Mouse (Mus musculus) forebrain, postnatal 0 days (tissue): ENCODE measurements around the gene Caln1. TPM values are rescaled to one million over a fixed set of nuclear protein-coding genes. Genes with fewer than 3 reads are reported as not detected.

ENCODE experiments used
- ATAC-seq: fragments of 200-750 bp; cut with Nextera tagmentation; 2 replicates; pipeline ENCODE4 v1.8.0; 2017; ENCODE audit warnings: mild to moderate bottlenecking, moderate library complexity
- DNase-seq: peaks from one replicate; pipeline ENCODE4 v3.0.0-alpha.2; 2015
- H3K27ac ChIP-seq: fragments of 300-500 bp; sonication (generic); 2 replicates; pipeline ENCODE4 v1.5.1; 2014; ENCODE audit warnings: low read depth, mild to moderate bottlenecking, antibody characterized with exemption, low read length, moderate library complexity, mixed read lengths
- H3K27me3 ChIP-seq: fragments of 300-500 bp; sonication (generic); 2 replicates; pipeline ENCODE4 v1.6.1; 2014; ENCODE audit warnings: mild to moderate bottlenecking, low read length, mixed read lengths; ENCODE audit not compliant: insufficient read depth
- H3K36me3 ChIP-seq: fragments of 300-500 bp; sonication (generic); 2 replicates; pipeline ENCODE4 v1.6.1; 2014; ENCODE audit warnings: mild to moderate bottlenecking, moderate library complexity; ENCODE audit not compliant: insufficient read depth
- H3K4me1 ChIP-seq: fragments of 300-500 bp; sonication (generic); 2 replicates; pipeline ENCODE4 v1.6.1; 2014; ENCODE audit warnings: antibody characterized with exemption; ENCODE audit not compliant: insufficient read depth
- H3K4me2 ChIP-seq: fragments of 300-500 bp; sonication (generic); 2 replicates; pipeline ENCODE4 v1.6.1; 2014; ENCODE audit warnings: low read depth, mild to moderate bottlenecking, moderate library complexity
- H3K4me3 ChIP-seq: fragments of 300-500 bp; sonication (generic); 2 replicates; pipeline ENCODE4 v1.5.1; 2014; ENCODE audit warnings: low read depth, low read length, mixed read lengths
- H3K9ac ChIP-seq: fragments of 300-500 bp; sonication (generic); 2 replicates; pipeline ENCODE4 v1.6.1; 2014; ENCODE audit warnings: mild to moderate bottlenecking
- H3K9me3 ChIP-seq: fragments of 300-500 bp; sonication (generic); 2 replicates; pipeline ENCODE4 v1.6.1; 2016; ENCODE audit warnings: low read length
- CTCF ChIP-seq: sonication (generic); IDR thresholded peaks from 2 replicates; pipeline ENCODE4 v1.5.1; 2016; ENCODE audit warnings: antibody characterized with exemption, control low read depth, low read depth
- WGBS: fragments of 180-500 bp; shearing (Covaris S2); extraction: QIAGEN DNeasy Blood & Tissue Kit; methylation state at CpG from one replicate; pipeline ENCODE4 v1.1.7; 2014; 5-methylcytosine and 5-hydroxymethylcytosine counted together
- polyA plus RNA-seq: library from polyadenylated mRNA; unstranded; fragments of >200 nt; fragmentation: Nextera tagmentation; extraction: Ambion mirVana; gene quantifications from 2 replicates; pipeline ENCODE4 v1.2.1, GENCODE M21; 2015
- total RNA-seq: library from RNA; depleted of rRNA; stranded (reverse); fragments of >200 nt; gene quantifications from 2 replicates; pipeline ENCODE4 v1.2.3, GENCODE M21; 2014

Gene Caln1
- total and polyA plus RNA-seq, 2 experiments from 2014 or later = 48.7 to 58.7 TPM

DNA sequence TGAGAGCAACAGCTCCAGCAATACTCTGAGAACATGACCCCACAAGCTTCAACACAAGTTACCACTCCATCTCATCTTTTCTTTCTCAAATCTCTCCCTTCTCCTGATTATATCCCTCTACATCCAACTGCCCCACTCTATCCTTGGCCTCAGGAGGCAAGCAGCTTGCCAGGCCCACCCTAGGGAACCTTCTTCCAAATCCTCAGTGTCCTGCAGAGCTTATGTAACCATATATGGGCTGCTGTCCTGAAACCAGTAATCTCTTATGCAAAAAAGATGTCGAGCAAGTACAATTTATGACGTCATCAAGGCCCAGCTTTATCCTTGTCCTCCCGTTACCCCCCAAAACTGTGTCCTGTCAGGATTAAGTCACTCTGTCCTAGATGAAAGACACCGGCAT lies 333.1 kb downstream of the Caln1 start:
- H3K4me3 ChIP-seq = no peak overlapping the region
- no peak for TF ChIP-seq CTCF
- 80% methylated on average over 4 of the region's 4 CpGs for WGBS
- DNase-seq (no peak), ATAC-seq (no peak)
- no peaks in the 10 kb centered on the region for H3K36me3 ChIP-seq
- H3K4me2 ChIP-seq = no peak overlapping the region
- no peaks in the 10 kb centered on the region for H3K9me3 ChIP-seq
- no peaks in the 10 kb centered on the region for H3K27me3 ChIP-seq
- no peak overlapping the region for H3K9ac ChIP-seq
- H3K27ac ChIP-seq = no peak overlapping the region
- no peaks in the 10 kb centered on the region for H3K4me1 ChIP-seq

- H3K27me3 ChIP-seq = no peaks in the 10 kb centered on the region
- no peak overlapping the region for H3K4me2 ChIP-seq
- no peak overlapping the region for H3K27ac ChIP-seq
- H3K9ac ChIP-seq = no peak overlapping the region
- no peaks in the 10 kb centered on the region for H3K9me3 ChIP-seq
- TF ChIP-seq CTCF = no peak
- ATAC-seq (no peak), DNase-seq (no peak)
- WGBS = 77% methylated on average over 4 of the region's 4 CpGs
- no peaks in the 10 kb centered on the region for H3K4me1 ChIP-seq
- no peaks in the 10 kb centered on the region for H3K36me3 ChIP-seq
- H3K4me3 ChIP-seq = no peak overlapping the region
Observed at GRCm38 (mm10) chr5:130704866-130705265, 335.6 kb downstream of the Caln1 start.

DNA sequence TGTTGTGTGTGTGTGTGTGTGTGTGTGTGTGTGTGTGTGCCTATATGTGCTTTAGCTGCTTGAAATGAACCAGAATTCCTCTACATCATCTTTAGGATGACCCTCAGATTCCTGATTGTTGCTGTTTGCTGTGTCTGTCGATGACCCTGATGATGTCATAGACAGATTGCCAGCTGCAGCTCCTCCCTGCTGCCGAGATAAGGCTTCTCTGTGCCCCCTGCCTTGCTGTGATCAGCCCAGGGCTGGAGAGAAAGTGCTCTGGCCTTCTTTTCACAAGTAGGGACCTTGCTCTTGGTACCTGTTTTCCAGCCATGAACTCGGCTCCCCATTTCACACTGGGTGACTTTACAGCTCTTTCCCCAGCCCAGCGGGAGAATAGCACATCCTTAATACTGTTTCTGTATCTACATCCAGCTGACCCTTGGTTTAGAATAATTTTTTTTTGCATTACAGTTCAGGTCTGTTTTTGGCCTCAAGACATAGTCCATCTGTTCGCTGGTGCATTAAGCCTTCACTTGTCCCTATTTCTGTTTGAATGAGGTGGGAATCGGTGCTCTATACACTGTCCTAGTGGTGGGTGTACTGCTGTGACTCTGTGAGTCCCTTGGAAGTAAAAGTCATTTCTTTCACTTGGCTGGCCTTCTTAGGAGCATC lies 337.1 kb downstream of the Caln1 start:
- Histone ChIP-seq H3K4me1 (no peaks in the 10 kb centered on the region), H3K9me3 (no peaks in the 10 kb centered on the region), H3K9ac (no peak overlapping the region), H3K36me3 (no peaks in the 10 kb centered on the region), H3K4me2 (no peak overlapping the region), H3K4me3 (no peak overlapping the region), H3K27me3 (no peaks in the 10 kb centered on the region), H3K27ac (no peak overlapping the region)
- DNase-seq = no peak
- no peak for TF ChIP-seq CTCF
- no peak for ATAC-seq
- 74% methylated on average over 6 of the region's 6 CpGs for WGBS

- no peak overlapping the region for H3K9ac ChIP-seq
- no peak overlapping the region for H3K4me2 ChIP-seq
- 88% methylated on average over 3 of the region's 3 CpGs for WGBS
- no peaks in the 10 kb centered on the region for H3K4me1 ChIP-seq
- no peaks in the 10 kb centered on the region for H3K36me3 ChIP-seq
- no peaks in the 10 kb centered on the region for H3K27me3 ChIP-seq
- DNase-seq = no peak
- no peak for ATAC-seq
- H3K9me3 ChIP-seq = no peaks in the 10 kb centered on the region
- no peak overlapping the region for H3K4me3 ChIP-seq
- no peak for TF ChIP-seq CTCF
- H3K27ac ChIP-seq = no peak overlapping the region
Observed at GRCm38 (mm10) chr5:130707755-130708154, 338.5 kb downstream of the Caln1 start.

GRCm38 (mm10) chr5:130708616-130709015 lies 339.4 kb downstream of the Caln1 start:
- Histone ChIP-seq H3K9ac (no peak overlapping the region), H3K4me2 (no peak overlapping the region), H3K27me3 (no peaks in the 10 kb centered on the region), H3K9me3 (no peaks in the 10 kb centered on the region), H3K4me1 (no peaks in the 10 kb centered on the region), H3K27ac (no peak overlapping the region), H3K4me3 (no peak overlapping the region), H3K36me3 (no peaks in the 10 kb centered on the region)
- no peak for TF ChIP-seq CTCF
- ATAC-seq (no peak), DNase-seq (no peak)
- WGBS = 56% methylated on average over 4 of the region's 4 CpGs

DNA sequence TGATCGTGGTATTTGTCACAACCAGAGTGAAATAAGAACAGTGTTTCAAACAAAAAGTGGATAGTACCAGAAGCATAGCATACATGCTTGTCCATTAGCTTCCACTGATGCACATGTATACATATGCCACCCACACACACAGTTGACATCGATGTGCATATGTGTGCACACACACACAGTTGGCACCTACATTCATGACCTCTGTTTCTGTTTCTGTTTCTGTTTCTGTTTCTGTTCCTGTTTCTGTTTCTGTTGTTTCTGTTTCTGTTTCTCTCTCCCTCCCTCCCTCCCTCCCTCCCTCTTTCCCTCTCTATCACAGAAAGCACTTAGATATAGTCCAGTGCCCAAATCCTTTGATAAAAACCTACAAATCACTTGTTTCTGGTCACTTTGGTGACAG lies 342.4 kb downstream of the Caln1 start:
- H3K4me3 ChIP-seq = no peak overlapping the region
- H3K4me1 ChIP-seq = no peaks in the 10 kb centered on the region
- no peak overlapping the region for H3K27ac ChIP-seq
- no peak overlapping the region for H3K4me2 ChIP-seq
- H3K36me3 ChIP-seq = no peaks in the 10 kb centered on the region
- H3K9me3 ChIP-seq = no peaks in the 10 kb centered on the region
- DNase-seq (no peak), ATAC-seq (no peak)
- no peak overlapping the region for H3K9ac ChIP-seq
- no peak for TF ChIP-seq CTCF
- WGBS = 94% methylated on average over 2 of the region's 2 CpGs
- no peaks in the 10 kb centered on the region for H3K27me3 ChIP-seq

DNA sequence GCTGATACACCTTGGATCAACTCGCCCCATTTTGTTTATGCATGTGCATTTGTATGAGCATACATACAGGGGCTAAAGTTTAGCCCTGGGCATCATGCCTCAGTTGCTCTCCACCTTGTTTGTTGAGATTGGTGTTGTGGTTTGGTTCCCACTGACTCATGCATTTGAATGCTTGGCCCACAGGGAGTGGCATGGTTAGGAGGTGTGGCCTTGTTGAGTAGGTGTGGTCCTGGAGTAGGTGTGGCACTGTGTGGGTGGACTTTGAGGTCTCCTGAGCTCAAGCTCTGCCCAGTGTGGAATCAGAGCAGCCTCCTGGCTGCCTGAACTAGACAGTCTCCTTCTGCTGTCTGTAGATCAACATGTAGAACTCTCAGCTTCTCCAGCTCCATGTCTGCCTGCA lies 343.0 kb downstream of the Caln1 start:
- no peaks in the 10 kb centered on the region for H3K27me3 ChIP-seq
- no peak overlapping the region for H3K4me3 ChIP-seq
- no peak for TF ChIP-seq CTCF
- DNase-seq (no peak), ATAC-seq (no peak)
- no peak overlapping the region for H3K4me2 ChIP-seq
- no peak overlapping the region for H3K9ac ChIP-seq
- H3K9me3 ChIP-seq = no peaks in the 10 kb centered on the region
- no peak overlapping the region for H3K27ac ChIP-seq
- H3K36me3 ChIP-seq = no peaks in the 10 kb centered on the region
- 84% methylated on average over 1 of the region's 1 CpGs for WGBS
- H3K4me1 ChIP-seq = no peaks in the 10 kb centered on the region

- TF ChIP-seq CTCF = peak; percentile 14; the same call in 1 of the 2 replicates
- no peak overlapping the region for H3K4me3 ChIP-seq
Observed at GRCm38 (mm10) chr5:130715181-130715580, 345.9 kb downstream of the Caln1 start.

More at GRCm38 (mm10) chr5:130715181-130715580, 345.9 kb downstream of the Caln1 start:
- peak; percentile 55 for ATAC-seq
- Histone ChIP-seq H3K36me3 (no peaks in the 10 kb centered on the region), H3K4me2 (no peak overlapping the region), H3K9ac (no peak overlapping the region), H3K4me1 (no peaks in the 10 kb centered on the region), H3K9me3 (no peaks in the 10 kb centered on the region), H3K27ac (no peak overlapping the region), H3K27me3 (no peaks in the 10 kb centered on the region)
- DNase-seq = peak; percentile 70
- 61% methylated on average over 4 of the region's 4 CpGs for WGBS
